Mouse (Mus musculus): ENCODE measurements at regions not wholly inside any gene's neighbourhood (a gene's known extent, or its start where the extent isn't known, plus 50 kb on each side); places are given as distances from the start of the nearest gene placed in this dataset.

- DNase-seq (ENCODE audit: low spot score) = no peak
Observed at GRCm38 (mm10) chr2:27590511-27590910, 75.6 kb downstream of the Wdr5 start.

DNA sequence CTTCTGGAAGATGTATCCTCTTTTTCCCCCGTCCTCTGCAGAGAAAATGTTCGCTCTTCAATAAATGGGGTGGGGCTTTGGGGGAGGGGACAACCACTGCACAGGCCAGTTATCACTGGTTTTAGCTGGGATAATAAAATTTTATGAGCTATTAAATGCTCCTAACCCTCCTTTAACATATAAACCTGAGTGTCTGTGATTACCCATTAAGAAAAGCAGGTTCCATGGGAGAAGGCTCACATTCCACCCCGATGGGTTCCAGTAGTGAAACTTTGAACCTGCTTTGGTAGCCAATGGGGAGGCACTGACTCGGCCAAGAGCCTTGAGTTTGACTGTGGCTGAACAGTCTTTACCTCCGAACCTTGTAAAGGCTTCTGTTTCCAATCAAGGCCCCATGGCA lies 76.7 kb downstream of the Wdr5 start:
- no peak for DNase-seq (ENCODE audit: low spot score)

GRCm38 (mm10) chr2:27593338-27593737 lies 78.4 kb downstream of the Wdr5 start:
- DNase-seq (ENCODE audit: low spot score) = peak; percentile 48

- no peak for DNase-seq (ENCODE audit: low spot score)
Observed at GRCm38 (mm10) chr2:27595251-27595650, 80.3 kb downstream of the Wdr5 start.

DNA sequence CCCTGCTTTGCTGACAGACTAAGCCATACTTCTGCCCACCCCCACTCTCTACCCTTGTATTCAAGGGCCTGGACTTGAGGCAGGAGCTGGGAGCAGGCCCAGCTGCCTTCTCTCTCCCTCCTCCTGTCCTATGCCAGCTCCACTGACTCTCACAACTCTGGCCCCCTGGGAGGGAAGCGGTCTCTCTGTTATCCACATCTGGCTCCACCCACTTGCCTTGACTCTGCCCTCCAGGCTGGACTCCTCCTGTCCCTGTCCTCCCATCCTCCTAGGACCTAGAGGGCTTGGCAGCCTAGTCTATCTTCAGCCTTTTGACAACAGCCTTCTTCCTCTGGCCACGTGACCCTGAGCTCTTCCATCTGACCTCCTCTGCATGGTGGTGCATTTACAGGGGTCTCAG lies 80.0 kb upstream of the Rxra start:
- peak; percentile 65 for DNase-seq (ENCODE audit: low spot score)

GRCm38 (mm10) chr2:27596966-27597365 lies 79.3 kb upstream of the Rxra start:
- peak; percentile 90 for DNase-seq (ENCODE audit: low spot score)

DNA sequence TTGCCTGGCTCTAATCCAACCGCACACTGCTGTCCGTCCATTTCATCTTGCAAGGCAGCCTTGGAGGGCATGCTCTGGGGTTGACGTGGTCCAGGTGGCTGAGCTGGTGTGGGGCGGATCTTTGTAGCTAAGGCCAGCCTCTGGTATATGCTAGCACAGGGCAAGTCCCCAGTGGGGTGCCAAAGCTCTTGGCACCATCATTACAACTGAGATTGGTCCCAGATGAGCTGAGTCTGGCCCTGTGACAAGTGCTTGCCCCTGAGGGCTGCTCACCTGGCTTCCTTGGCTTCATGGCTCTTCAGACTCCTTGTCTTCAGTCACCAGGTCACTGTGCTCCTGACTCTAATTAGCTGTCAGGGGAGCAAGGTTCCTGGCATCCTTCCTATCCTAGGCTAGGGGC lies 78.3 kb upstream of the Rxra start:
- no peak for DNase-seq (ENCODE audit: low spot score)

- peak; percentile 61 for DNase-seq (ENCODE audit: low spot score)
Observed at GRCm38 (mm10) chr2:27599061-27599768, 77.0 kb upstream of the Rxra start.

DNA sequence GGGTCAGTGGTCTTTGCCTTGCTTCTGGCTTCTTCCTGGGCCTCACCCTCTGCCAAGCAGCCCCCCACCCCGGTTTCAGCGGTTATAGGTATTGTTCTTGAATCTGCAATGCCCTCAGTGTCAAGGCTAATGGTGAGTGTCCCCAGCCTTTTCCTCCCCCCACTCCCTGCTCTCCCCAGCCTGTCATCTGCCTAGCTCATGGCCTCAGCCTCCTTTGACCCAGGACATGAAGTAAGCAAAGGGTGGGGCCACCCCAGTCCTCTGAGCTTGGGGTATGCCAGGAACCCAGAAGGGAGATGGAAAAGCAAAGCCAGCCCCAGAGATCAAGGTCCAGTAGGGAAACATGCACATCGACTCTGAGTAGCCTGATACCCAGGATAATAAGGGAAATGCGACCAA lies 76.5 kb upstream of the Rxra start:
- no peak for DNase-seq (ENCODE audit: low spot score)

DNA sequence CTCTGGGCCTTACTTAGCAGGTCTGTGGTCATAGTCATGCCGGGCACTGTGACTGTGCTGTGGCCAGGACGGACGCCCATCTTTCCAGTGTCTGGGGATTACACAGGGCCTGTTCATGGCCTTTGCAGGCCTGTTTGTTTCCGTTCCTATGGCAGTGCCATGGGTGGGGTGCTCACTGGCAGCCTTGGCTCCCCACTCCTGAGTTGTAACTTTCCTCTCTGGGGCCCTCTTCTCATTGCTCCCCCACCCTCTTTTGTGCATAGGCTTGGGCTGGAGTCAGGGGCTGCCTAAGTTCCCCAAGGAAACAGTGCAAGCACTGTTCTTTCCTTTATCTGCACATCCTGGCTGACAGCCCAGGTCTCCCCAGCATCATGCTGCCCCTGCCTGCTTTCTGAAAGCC lies 72.9 kb upstream of the Rxra start:
- no peak for DNase-seq (ENCODE audit: low spot score)

DNA sequence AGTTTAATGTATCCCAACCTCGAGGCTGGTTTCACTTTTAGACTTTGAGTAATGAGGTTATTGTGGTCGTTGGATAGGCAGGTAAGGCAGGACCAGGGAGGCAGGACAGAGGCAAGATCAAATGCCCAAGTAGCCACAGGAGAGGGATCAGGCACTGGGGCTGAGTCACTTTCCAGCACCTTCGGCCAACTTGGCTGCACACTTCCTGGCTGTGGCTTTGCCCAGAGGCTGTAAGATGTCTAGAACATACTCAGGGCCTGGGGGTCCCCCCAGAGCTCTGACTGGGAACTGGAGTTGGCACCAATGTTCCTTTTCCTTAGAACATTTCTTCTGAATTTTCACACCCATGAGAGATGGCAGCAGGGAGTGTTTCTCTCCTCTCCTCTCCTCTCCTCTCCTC lies 71.7 kb upstream of the Rxra start:
- DNase-seq (ENCODE audit: low spot score) = no peak

GRCm38 (mm10) chr2:27606816-27607215 lies 69.4 kb upstream of the Rxra start:
- no peak for DNase-seq (ENCODE audit: low spot score)

DNA sequence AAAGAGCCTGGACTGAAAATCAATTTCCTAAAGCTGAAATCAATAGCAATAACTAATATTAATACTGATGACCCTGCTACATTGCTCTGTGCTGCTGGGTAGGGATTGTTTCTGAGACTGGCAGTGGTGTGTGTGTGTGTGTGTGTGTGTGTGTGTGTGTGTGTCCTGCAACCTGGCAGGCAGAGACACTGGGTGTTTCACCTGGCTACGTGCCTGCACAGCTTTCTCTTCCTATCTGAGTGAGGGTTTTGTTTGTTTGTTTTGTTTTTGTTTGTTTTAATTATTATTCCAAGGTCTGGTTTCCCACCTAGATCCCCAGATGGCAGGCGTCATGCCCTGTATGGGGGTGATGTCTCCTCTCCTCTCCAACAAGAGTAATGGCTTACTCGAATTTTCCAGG lies 54.5 kb upstream of the Rxra start:
- no peak for DNase-seq (ENCODE audit: low spot score)

GRCm38 (mm10) chr2:27624656-27625366 lies 51.4 kb upstream of the Rxra start:
- DNase-seq (ENCODE audit: low spot score) = no peak
